Mouse (Mus musculus) erythroblast, embryonic 14.5 days (primary cell): ENCODE results near the gene Cdk14.

Experiments
- GATA1 ChIP-seq: IDR thresholded peaks from 2 replicates; pipeline ENCODE4 v1.6.1; 2012; ENCODE audit warnings: low read length, inconsistent platforms, mixed read lengths
- TAL1 ChIP-seq: IDR thresholded peaks from 3 replicates; pipeline ENCODE4 v1.6.1; 2012; ENCODE audit warnings: low read length, inconsistent platforms, mixed read lengths

GRCm38 (mm10) chr5:4893206-4893851 lies 526.8 kb downstream of the Cdk14 start:
- TF ChIP-seq TAL1 (no peak), GATA1 (no peak)
